Mouse (Mus musculus) C2C12 (cell line): ENCODE results near the gene Dio1. TPM values are rescaled to one million over a fixed set of nuclear protein-coding genes. Genes with fewer than 3 reads are reported as not detected.

Source experiments
- H3K27me3 ChIP-seq: one replicate; pipeline ENCODE4 v1.6.1; 2011; ENCODE audit not compliant: control insufficient read depth, insufficient read depth, insufficient read length
- H3K36me3 ChIP-seq: one replicate; pipeline ENCODE4 v1.6.1; 2011; ENCODE audit not compliant: control insufficient read depth, insufficient read depth
- H3K4me3 ChIP-seq: one replicate; pipeline ENCODE4 v1.5.1; 2011; ENCODE audit warnings: mild to moderate bottlenecking, control low read depth; ENCODE audit not compliant: poor library complexity, insufficient read depth, severe bottlenecking
- H3K79me2 ChIP-seq: one replicate; pipeline ENCODE4 v1.6.1; 2011; ENCODE audit not compliant: control insufficient read depth, insufficient read depth
- H3K79me3 ChIP-seq: one replicate; pipeline ENCODE4 v1.6.1; 2011; ENCODE audit warnings: low read depth, control low read depth
- H3ac ChIP-seq: one replicate; pipeline ENCODE3; 2011; ENCODE audit warnings: low read depth; ENCODE audit not compliant: control insufficient read depth, insufficient read length
- CEBPB ChIP-seq: IDR thresholded peaks from one replicate; pipeline ENCODE4 v1.6.1; 2011; ENCODE audit warnings: low read depth, mild to moderate bottlenecking, control low read depth, moderate library complexity
- CTCF ChIP-seq: IDR thresholded peaks from one replicate; pipeline ENCODE4 v1.5.1; 2011; ENCODE audit not compliant: control insufficient read depth, insufficient read depth, insufficient read length
- FOSL1 ChIP-seq: IDR thresholded peaks from one replicate; pipeline ENCODE4 v1.8.0; 2011; ENCODE audit warnings: mild to moderate bottlenecking, low read length; ENCODE audit not compliant: poor library complexity, insufficient read depth, severe bottlenecking
- MAX ChIP-seq: IDR thresholded peaks from one replicate; pipeline ENCODE4 v1.6.1; 2011; ENCODE audit warnings: mild to moderate bottlenecking, control low read depth
- MYOD1 ChIP-seq: IDR thresholded peaks from one replicate; pipeline ENCODE4 v1.6.1; 2011; ENCODE audit warnings: low read depth; ENCODE audit not compliant: control insufficient read depth, insufficient read length
- MYOG ChIP-seq: IDR thresholded peaks from one replicate; pipeline ENCODE4 v1.6.1; 2011; ENCODE audit not compliant: control insufficient read depth, insufficient read length; ENCODE audit errors: extremely low read depth
- USF1 ChIP-seq: IDR thresholded peaks from one replicate; pipeline ENCODE4 v1.6.1; 2011; ENCODE audit warnings: low read depth, mild to moderate bottlenecking, control low read depth, moderate library complexity
- long read RNA-seq, 2 experiments: library from polyadenylated mRNA; unstranded; transcript quantifications; one replicate each; pipeline ENCODE4 v2.0.0; 2019 to 2020
- polyA plus RNA-seq: library from polyadenylated mRNA; unstranded; fragments of >200 nt; fragmentation: generic; extraction: Trizol; gene quantifications from one replicate; pipeline ENCODE4 v1.2.1, GENCODE M21; 2012; ENCODE audit warnings: missing spikeins

The Dio1 gene
- not detected for polyA plus RNA-seq
- long read RNA-seq, experiment 1: 0 reads
- long read RNA-seq, experiment 2: 0 reads

GRCm38 (mm10) chr4:107306966-107307365 is at the start of gene Dio1:
Dio1 (minus strand) TSS chr4:107307169.
- Histone ChIP-seq H3K79me3 (no peaks in the 10 kb centered on the region), H3K4me3 (no peak within 1 kb of the TSS), H3K36me3 (no peaks in the 10 kb centered on the region), H3ac (no peak within 1 kb of the TSS), H3K79me2 (no peaks in the 10 kb centered on the region), H3K27me3 (peaks cover 40% of the 10 kb centered on the region)
- TF ChIP-seq FOSL1 (no peak), MYOD1 (no peak), CEBPB (no peak), CTCF (no peak), MYOG (no peak), MAX (no peak), USF1 (no peak)

- Histone ChIP-seq H3K36me3 (no peaks in the 10 kb centered on the region), H3K79me3 (no peaks in the 10 kb centered on the region), H3K27me3 (no peaks in the 10 kb centered on the region), H3K4me3 (no peak overlapping the region), H3ac (no peak overlapping the region), H3K79me2 (no peaks in the 10 kb centered on the region)
- TF ChIP-seq MYOD1 (no peak), MYOG (no peak), FOSL1 (no peak), CEBPB (no peak), CTCF (no peak), MAX (no peak), USF1 (no peak)
Observed at GRCm38 (mm10) chr4:107354543-107354942, 47.6 kb upstream of the Dio1 start.

GRCm38 (mm10) chr4:107354126-107354525 is 47.2 kb upstream of the Dio1 start:
- H3K79me2 ChIP-seq: no peaks in the 10 kb centered on the region
- no peaks in the 10 kb centered on the region for H3K27me3 ChIP-seq
- TF ChIP-seq MYOG (no peak), USF1 (no peak), MAX (no peak), FOSL1 (no peak), MYOD1 (no peak), CTCF (no peak), CEBPB (no peak)
- H3K79me3 ChIP-seq: no peaks in the 10 kb centered on the region
- no peak overlapping the region for H3K4me3 ChIP-seq
- no peak overlapping the region for H3ac ChIP-seq
- no peaks in the 10 kb centered on the region for H3K36me3 ChIP-seq

GRCm38 (mm10) chr4:107353612-107354011 is 46.6 kb upstream of the Dio1 start:
- H3K4me3 ChIP-seq: no peak overlapping the region
- no peak overlapping the region for H3ac ChIP-seq
- H3K27me3 ChIP-seq: no peaks in the 10 kb centered on the region
- no peak for TF ChIP-seq FOSL1
- H3K79me3 ChIP-seq: no peaks in the 10 kb centered on the region
- H3K36me3 ChIP-seq: no peaks in the 10 kb centered on the region
- H3K79me2 ChIP-seq: no peaks in the 10 kb centered on the region

- H3K79me2 ChIP-seq: no peaks in the 10 kb centered on the region
- H3ac ChIP-seq: no peak overlapping the region
- no peaks in the 10 kb centered on the region for H3K36me3 ChIP-seq
- H3K4me3 ChIP-seq: no peak overlapping the region
- H3K79me3 ChIP-seq: no peaks in the 10 kb centered on the region
- H3K27me3 ChIP-seq: no peaks in the 10 kb centered on the region
- TF ChIP-seq CTCF (no peak), FOSL1 (no peak), MYOD1 (no peak), USF1 (no peak), CEBPB (no peak)
Observed at GRCm38 (mm10) chr4:107351368-107351767, 44.4 kb upstream of the Dio1 start.

GRCm38 (mm10) chr4:107349311-107350008 is 42.5 kb upstream of the Dio1 start:
- no peak overlapping the region for H3ac ChIP-seq
- no peak overlapping the region for H3K4me3 ChIP-seq
- H3K36me3 ChIP-seq: no peaks in the 10 kb centered on the region
- no peaks in the 10 kb centered on the region for H3K27me3 ChIP-seq
- TF ChIP-seq CTCF: peak; percentile 46
- no peak for TF ChIP-seq FOSL1
- TF ChIP-seq CEBPB: no peak
- TF ChIP-seq MYOG: no peak
- no peak for TF ChIP-seq MAX
- no peak for TF ChIP-seq USF1
- no peak for TF ChIP-seq MYOD1
- H3K79me3 ChIP-seq: no peaks in the 10 kb centered on the region
- H3K79me2 ChIP-seq: no peaks in the 10 kb centered on the region
